Mouse (Mus musculus): ENCODE measurements at regions not wholly inside any gene's neighbourhood (a gene's known extent, or its start where the extent isn't known, plus 50 kb on each side); places are given as distances from the start of the nearest gene placed in this dataset.

DNA sequence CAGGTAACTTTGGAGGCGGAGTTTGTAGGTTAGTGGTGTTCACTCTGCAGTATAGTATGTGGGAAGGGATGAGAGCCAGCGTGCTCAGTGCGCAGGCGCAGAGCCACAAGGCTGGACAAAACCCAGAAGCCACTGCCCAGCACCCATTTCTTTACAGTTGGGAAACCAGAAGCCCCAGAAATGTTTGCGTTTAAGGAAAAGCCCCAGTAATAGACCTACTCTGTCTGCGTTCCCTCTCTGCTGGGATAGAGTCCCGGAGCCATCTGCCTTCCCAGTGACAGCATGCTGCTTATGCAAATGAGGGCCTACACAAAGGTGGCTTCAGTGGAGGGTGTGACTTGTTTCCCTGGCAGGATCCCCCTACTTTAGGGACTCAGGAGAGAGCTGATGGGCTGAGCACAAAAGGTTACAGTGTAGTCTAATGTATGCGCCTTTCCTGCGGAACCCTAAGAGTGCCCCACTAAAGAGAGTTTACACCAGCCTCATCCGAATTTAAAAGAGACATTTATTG is 456.0 kb downstream of the Irx1 start:
- no peak for DNase-seq (ENCODE audit: low spot score in 2 of 2)

DNA sequence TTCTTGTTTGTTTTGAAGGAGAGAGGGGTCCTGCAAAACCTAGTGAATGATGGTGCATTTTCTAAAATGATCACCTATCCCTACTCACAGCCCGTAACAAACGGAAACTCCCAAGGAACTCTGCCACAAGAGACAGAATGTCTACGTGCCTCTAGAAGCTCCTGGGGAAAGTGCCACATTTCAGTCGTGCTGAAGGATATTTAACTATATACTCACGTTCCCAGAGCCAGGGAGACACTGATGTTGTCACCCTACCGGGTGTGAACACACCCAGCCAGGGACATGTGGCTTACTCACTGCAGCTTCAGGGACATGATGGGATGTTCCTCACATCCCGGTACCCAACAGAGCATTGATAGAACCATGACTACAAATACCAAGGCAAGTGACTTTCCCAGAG is 456.7 kb downstream of the Irx1 start:
- DNase-seq (ENCODE audit: low spot score in 2 of 2) = no peak

DNA sequence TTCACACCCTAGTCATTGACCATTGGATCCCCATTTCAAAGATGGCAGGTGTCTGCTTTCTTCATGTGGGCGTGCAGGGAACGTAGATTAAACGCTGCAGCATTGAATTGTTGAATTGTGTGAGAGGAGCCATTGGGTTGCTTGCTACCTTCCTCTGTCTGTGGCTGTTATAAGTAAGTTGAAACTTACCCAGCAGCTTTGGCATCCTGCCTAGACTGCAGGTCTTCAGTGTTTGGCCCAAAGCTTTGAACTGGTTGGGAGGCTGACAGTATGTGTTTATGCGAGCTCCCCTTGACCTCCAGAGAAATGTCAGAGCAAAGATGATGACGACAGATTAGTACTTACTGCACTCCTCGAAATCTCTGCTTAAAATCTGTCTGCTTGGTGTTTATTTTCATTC is 473.8 kb downstream of the Irx1 start:
- DNase-seq (ENCODE audit: low spot score in 2 of 2) = no peak

DNA sequence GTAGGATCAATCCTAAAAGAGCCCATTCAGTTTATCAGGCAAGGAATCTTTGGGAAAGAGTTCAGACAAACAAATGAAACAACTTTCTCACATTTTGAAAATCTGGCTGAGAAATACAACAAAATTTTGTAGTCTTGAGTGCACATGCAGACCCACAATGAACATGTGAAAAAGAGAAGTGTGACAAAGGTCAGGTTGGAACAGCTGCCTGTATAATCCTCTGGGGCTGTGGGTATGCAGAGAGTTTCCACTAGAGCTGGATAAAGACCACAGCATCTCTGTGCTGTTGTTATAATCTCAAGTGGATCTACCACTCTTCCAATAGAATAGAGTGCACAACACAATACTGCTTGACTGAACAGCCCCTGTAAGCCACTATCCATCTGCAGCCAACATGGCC is 482.3 kb downstream of the Irx1 start:
- DNase-seq (ENCODE audit: low spot score in 2 of 2) = no peak

DNA sequence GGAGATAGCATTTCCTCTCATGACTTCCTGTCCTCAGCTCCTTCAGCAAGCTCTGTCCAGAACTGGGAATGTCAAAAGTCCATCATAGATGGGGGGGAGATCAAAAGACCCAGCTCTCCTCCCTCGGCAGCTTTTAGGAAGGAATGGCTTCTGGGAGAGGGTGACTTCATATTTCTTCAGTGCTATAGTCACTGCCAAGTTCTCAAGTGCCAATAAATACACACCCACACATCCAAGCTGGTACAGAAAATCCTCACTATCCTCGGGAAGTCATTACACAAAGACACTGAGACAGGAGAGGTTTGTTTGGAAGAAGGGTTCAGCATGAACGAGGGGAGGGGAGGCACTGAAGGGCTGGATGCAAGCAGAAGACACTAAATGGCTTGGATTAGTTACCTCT is 502.0 kb downstream of the Irx1 start:
- no peak for DNase-seq (ENCODE audit: low spot score in 2 of 2)

DNA sequence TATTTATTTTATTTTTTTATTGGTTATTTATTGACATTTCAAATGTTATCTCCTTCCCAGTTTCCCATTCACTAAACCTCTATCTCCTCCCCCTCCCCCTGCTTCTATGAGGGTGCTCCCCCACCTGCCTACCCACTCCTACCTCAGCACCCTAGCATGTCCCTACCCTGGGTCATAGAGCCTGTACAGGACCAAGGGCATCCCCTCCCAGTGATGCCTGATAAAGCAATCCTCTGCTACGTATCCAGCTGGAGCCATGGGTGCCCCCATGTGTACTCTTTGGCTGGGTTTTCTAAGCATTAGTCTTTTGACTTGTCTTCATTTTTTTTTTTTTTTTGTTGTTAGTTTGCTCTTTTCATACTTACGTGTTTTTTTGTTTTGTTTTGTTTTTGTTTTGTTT is 502.9 kb downstream of the Irx1 start:
- DNase-seq (ENCODE audit: low spot score in 2 of 2) = no peak

DNA sequence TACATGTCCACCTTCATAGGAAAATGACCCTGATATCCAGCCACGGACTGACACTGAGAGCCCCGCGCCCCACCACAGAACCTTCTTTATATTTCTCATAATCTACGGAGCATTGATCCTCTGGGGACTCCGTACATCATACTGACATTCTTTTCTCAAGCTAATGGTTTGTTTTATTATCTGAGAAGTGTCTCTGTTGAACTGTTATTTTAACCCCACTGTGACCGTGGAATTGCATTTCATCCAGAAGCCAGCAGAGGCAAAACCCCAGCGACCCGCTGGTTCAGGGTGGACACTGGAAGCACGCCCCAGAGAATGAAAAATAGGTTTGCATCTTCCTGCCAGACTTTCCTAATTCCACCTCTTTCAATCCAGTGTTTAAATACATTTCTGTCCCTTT is 503.4 kb downstream of the Irx1 start:
- no peak for DNase-seq (ENCODE audit: low spot score in 2 of 2)

DNA sequence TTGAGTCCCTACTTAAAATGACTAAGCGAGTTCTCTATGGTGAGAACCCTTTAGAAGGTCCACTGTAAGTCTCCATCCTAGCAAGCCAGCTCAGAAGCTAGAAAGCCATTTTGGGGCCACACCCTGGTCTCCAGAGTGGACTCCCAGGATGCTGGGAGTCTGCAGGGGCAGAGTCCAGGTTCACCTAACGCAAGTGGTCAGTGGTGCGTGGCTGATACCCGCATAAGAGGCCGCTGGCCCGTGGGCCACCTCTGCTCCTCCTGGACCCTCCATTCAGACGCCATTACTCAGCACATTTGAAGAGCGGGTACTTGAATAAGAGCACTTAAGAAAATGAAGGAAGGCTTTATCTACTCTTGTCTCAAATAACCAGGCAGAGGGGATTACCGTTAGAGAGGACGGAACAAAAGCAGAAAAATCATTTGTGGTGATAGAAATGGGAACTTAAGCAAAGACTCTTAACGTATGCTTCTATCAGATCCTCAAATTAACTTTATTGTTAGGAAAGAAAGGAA is 504.4 kb downstream of the Irx1 start:
- no peak for DNase-seq (ENCODE audit: low spot score in 2 of 2)

DNA sequence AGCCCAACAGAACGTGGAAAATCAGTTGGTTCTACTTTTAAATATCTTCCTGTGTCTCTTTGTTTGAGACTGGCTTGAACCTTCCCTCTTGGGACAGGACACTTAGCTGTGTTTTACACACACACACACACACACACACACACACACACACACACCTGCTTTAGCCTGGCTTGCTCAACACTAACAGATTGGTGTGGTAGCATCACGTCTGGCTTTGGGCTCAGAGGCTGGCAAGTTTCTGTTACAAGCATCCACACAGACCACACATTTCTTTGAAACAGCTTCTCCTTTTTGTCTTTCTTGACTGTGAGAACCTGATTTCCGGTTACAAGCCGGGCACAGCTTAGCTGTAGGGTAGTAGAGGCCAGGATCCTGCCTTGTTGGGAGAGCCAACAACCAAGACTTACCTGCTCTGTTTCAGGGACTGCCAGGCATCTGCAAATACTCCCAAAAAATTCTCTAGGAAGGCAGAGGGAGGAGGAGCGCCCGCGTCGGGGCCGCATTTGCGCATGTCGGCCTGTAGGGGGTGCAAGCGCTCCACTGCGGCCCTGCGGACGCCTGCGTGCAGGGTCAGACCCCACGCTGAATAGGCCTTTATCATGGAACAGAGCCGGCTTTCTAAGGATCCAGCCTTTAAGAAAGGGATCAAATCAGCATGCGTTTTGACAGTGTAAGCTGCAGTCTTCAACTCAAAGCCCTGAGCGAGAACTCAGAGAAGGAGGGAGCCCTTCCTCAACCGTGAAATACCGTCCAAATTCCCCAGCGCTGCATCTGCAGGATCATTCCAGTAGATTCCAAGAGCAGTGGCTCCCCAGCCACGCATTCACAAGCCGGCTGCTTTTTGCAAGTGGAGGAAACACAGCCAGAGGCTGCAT is 505.2 kb downstream of the Irx1 start:
- no peak for DNase-seq (ENCODE audit: low spot score in 2 of 2)

DNA sequence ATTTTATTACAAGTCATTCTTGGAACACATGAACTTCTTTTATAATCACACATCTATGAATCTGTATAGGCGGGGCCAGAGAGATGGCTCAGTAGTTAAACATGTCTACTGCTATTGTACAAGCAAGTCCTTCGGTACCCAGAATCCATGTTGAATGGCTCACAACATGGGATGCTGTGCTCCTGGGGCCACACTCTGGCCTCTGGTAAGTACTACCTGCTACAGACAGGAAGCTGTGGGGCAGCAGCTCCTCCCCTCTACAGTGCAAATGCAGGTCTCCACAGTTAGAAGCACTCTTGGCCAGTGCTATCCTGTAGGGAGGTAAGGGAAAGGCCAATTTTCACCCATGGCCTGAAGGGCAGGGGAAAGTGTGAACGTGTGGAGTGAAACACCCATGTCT is 506.0 kb downstream of the Irx1 start:
- DNase-seq (ENCODE audit: low spot score in 2 of 2) = no peak

DNA sequence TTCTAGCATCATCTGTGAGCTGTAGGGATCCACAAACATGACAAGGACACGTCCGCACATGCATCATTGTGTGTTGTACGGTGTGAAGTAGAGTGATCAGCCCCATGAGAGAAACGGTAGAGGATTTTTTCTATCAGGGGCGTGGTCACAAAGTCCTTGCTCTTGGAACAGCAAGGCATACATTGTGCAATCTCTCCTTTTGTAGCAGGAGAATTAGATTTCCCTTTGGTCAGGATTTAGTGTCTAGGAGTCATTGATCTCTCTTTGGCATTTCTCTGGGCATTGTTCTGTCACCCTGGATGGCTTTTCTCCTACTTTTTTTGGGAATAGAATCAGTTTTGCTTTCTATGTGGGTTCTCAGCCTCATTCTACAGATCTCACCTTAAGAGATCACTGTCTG is 511.3 kb downstream of the Irx1 start:
- DNase-seq (ENCODE audit: low spot score in 2 of 2) = no peak

DNA sequence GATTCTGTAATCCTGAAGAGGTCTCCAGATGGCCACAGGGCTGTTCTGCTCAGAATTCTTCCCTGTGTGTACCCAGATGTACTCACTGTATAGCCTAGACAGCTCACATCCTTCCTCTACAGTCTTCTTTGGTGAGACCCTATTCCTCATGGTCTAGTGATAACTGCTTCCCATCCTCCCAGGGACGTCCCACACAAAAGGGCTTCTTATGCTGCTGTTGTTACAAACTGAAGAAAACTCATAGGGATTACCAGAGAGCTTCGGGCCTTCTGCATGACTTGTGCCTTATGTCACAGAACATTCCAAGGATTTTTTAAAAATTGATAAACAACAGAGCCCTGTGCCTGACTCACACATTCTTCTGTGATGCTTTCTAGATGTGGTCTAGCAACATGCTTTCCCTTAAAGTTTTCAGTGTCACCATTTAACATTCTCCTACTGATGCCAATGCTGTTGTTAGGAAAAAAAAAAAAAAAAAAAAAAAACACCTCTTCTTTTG is 525.9 kb downstream of the Irx1 start:
- no peak for DNase-seq (ENCODE audit: low spot score in 2 of 2)

DNA sequence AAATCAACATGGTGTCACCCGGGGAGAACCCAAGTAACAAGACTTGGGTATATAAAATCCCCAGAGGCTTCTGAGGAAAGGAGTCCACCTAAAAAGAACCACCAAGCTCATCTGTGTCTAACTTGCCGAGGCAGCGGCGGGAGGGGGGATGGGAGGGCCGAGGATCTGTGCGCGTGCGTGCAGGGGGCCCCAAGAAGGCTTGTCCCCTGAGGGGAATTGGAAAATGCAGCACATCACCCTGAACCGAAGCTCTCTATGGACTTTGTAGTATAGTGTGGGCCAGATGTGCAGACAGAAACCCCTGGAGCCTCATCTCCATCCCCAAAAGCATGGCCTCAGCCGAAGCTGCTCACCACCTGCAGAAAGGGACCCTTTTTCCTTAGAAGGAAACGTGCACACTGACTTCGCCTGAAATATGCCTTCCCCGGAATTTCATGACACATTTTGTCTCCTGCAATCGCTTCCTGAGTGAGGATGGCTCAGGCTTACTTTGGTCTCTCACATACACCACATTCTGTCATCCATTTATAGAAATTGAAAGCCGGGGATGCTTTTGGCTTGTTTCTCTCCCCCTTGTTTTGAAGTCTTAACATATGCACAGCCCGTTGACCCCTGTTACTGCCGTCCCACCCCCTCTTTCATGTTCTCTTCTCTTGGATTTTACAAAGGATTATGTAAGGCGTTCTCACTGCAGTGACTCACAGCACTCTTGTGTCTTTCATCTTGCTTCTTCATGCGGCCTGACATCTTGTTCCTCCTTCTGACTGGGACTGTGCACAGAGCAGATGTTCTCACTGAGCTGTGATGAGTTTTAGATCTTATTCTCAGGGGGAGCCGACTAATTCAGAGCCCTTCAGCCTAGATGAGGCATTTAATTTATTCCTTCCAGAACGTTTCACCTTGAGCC is 559.6 kb downstream of the Irx1 start:
- no peak for DNase-seq (ENCODE audit: low spot score in 2 of 2)

DNA sequence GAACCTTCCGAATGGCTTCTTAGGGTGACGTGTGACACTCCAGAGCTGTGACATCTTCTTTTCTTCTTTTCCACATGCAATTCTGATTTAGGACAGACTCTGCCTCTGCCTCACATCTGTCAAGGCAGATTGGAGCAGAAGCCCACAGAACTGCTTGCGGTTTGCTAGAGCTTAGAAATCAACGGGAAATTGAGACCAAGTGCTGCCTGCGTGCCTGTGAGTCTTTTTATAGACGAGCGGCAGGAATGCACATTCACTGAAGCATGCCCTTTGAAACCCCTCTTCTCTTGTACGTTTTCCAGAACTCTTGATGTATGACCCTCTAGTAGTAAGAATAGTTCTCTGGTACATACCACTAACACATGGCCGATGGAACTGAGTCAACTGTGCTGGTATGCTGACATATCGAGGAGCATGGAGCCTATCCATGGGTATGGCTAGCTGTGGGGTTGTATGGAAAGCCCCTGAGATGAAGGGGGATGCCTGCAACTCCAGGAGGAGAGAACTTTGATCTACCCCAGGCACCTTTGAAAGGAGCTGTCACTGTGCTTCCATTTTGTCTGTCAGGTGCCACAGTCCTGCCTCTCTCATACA is 552.2 kb upstream of the Adamts16 start:
- no peak for DNase-seq (ENCODE audit: low spot score in 2 of 2)

DNA sequence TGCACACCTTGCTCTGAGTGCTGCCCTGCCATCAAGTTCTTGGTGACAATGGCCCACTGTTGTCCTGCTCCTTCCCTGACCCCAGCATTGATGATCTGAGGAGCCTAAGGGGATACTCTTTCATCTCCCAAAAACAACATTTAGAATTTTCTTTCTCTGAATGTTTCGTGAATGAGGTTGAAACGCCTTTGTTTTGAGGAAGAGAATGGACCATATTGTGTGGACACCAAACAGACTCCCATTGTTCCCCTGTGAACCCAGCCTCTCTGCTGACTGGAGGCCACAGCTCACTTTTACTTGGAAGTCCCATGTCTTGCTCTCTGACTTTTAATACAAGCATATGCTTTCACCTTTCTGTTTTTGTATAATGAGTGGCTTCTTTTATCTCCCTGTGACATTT is 537.0 kb upstream of the Adamts16 start:
- DNase-seq (ENCODE audit: low spot score in 2 of 2) = no peak

DNA sequence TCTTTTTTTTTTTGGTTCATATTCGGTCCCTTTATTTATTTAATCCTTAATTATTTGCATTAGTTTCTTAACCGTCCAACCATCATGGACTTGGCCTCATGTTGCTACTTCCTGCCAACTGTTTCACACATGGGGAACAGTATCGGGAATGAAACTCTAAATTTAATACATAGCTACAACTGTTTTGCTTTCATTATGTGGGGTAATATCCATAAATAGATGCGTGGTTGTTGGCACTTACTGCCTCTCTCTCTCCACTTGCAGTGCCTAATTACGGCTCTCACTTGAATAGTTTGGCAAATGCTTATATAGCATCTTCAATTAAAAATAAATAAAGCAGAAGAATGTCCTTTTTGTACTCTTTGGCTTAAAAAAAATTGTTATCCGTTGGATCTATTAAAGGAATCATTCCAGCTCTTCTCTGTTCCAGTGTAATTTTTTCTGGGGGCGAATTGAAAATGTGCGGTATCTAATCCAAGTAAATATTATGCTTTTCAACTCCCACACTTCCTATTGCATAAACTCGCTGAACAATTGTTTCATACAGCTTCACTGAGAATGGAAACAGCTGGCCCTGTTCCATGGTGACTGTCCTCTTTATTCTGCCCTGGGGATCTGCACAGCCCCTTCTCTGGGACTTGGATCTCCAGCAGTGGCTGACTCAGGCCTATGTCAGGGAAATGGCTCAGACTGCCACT is 534.4 kb upstream of the Adamts16 start:
- no peak for DNase-seq (ENCODE audit: low spot score in 2 of 2)

DNA sequence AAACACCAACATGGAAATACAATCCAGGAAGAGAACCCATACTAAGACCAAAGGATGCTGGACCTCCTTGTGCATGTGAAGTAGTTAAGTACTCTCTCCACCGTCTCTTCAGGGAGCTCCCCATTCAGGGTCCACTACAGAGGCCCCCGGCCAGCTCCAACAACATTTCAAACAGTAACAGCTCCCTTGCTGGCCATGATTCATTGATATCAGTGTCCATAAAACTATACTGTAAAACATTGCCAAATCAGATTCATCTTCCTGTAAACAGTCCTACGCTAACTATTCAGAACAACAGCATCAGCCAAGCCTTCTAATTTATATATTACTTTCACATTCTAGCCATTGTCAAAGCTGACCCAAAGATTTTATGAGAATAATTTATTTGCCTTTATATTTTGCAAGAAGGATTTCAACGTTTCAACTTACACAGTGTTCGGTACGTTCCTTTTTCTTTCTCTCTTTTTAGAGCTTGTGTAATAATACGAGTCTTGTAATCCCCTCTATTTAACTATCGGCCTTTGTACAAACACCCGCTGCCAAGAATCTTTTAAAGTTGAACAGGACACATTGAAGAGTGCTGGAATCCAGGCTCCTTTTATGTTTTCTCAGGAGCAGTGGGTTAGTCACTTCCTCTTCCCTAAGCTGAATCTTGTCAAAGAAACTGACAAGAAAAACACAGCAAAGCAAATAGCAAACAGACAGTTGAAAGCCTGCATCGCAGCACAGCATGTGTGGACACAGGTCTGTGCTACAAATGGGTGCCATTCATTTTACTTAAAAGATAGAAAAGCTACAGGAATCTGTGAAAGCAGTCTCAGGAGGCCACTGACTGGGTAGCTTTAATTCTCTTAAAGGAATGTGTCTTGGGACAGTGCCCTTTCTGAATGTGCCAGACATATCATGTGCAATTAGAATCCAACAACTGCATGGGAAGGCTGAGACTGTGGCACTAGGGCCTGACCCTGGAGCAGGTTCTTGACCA is 531.4 kb upstream of the Adamts16 start:
- no peak for DNase-seq (ENCODE audit: low spot score in 2 of 2)

DNA sequence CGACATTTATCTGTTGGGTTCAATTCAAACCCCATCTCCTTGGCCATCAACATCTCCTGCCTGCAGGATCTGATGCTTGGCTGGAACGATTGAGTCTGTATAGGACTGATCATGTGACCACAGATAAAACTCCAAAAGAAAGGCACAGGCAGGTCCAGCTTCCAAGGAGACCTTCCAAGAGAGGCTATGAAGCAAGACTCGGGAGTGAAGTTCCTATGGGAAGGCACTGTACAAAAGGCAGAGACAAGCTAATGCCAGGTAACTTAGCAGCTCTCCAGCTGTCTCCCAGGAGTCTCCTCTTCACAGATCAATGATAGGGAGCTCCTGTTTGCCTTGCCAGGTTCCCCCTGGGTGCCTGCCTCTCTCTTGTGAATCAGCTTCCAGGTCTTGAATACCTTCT is 528.2 kb upstream of the Adamts16 start:
- no peak for DNase-seq (ENCODE audit: low spot score in 2 of 2)

DNA sequence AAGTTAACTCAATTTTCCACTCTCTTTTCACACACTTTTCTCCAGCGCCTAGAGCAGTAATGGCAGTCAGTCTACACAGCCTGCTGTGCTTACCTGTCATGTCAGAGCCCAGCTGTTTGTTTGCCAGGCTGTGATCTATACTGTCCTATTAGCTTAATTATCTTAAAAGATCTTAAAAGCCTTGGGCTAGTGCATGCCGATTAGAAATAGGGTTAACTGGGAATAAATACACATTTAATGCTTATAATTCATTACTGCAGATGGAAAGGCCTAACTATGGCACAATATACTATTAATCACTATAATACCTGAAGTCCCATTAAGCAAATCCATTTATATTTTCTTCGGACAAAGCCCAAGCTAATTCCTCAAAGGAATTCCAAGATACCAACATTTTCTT is 523.6 kb upstream of the Adamts16 start:
- DNase-seq (ENCODE audit: low spot score in 2 of 2) = no peak

DNA sequence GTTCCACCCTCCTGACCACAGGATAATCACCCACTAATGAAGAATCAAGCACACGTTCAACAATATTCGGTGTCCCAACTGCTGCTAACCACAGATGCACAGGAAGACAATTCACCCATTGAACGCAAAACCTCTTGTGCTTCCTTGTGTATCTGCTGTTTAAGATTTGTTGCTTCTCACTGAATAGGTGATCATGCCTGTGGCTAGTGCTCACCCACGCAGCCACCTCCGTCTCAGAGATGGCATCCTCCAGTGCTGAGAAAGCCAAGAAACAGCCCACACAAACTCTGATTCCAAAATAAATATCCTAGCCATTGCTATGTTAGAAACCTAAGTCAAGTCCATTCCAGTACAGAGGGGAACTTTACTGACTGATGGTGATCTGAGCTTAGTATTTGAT is 520.7 kb upstream of the Adamts16 start:
- DNase-seq (ENCODE audit: low spot score in 2 of 2) = no peak

Measured in spleen, postnatal 36 days (tissue).